Mouse (Mus musculus) spleen, postnatal 10 days (tissue): ENCODE data around the gene Fam149b.
"Not testable (repeated sequence)": the region's sequence is repeated elsewhere in the genome, so short reads cannot be mapped to it uniquely, and the experiment has no call there.

Experiments used
- DNase-seq, 2 experiments: peaks; one replicate each; pipeline ENCODE4 v3.0.0; 2021 to 2022; ENCODE audit warnings: low spot score in 2 of 2

Fam149b gene

GRCm38 (mm10) chr14:20347991-20348541 lies at the start of gene Fam149b, which contains the start of gene Ecd:
Gene Fam149b (plus strand): TSS chr14:20348162.
Gene Ecd (minus strand): TSS chr14:20348121.
- peak; percentile 91 to 92 for DNase-seq

- DNase-seq: not testable (repeated sequence)
Measured at GRCm38 (mm10) chr14:20305085-20305484, 42.9 kb upstream of the Fam149b start.

- DNase-seq: no peak
Measured at GRCm38 (mm10) chr14:20315137-20315536, 32.8 kb upstream of the Fam149b start.

GRCm38 (mm10) chr14:20319420-20319819 lies 28.5 kb upstream of the Fam149b start:
- peak; percentile 42 to 76 for DNase-seq

- DNase-seq: no peak
Measured at GRCm38 (mm10) chr14:20324196-20324595, 23.8 kb upstream of the Fam149b start.

- DNase-seq: peak in 1 of 2 experiments; percentile 57
Measured at GRCm38 (mm10) chr14:20328474-20328873, 19.5 kb upstream of the Fam149b start.

GRCm38 (mm10) chr14:20331316-20331715 lies 16.6 kb upstream of the Fam149b start:
- DNase-seq: no peak

GRCm38 (mm10) chr14:20339415-20339814 lies 8.5 kb upstream of the Fam149b start:
- no peak for DNase-seq

- peak; percentile 34 to 66 for DNase-seq
Measured at GRCm38 (mm10) chr14:20340149-20340548, 7.8 kb upstream of the Fam149b start.

- peak; percentile 19 to 76 for DNase-seq
Measured at GRCm38 (mm10) chr14:20340866-20341265, 7.1 kb upstream of the Fam149b start.

- DNase-seq: no peak
Measured at GRCm38 (mm10) chr14:20345885-20346284, 2.1 kb upstream of the Fam149b start.

GRCm38 (mm10) chr14:20347441-20347990 lies 446 bp upstream of the Fam149b start:
- no peak for DNase-seq

- DNase-seq: no peak
Measured at GRCm38 (mm10) chr14:20363230-20363629, 15.3 kb downstream of the Fam149b start.

GRCm38 (mm10) chr14:20368271-20368670 lies 20.3 kb downstream of the Fam149b start:
- DNase-seq: peak in 1 of 2 experiments; percentile 42

- peak in 1 of 2 experiments; percentile 50 for DNase-seq
Measured at GRCm38 (mm10) chr14:20370798-20371197, 22.8 kb downstream of the Fam149b start.

- DNase-seq: no peak
Measured at GRCm38 (mm10) chr14:20371854-20372253, 23.9 kb downstream of the Fam149b start.

- DNase-seq: peak in 1 of 2 experiments; percentile 38
Measured at GRCm38 (mm10) chr14:20377112-20377521, 29.2 kb downstream of the Fam149b start.

- peak; percentile 35 to 72 for DNase-seq
Measured at GRCm38 (mm10) chr14:20378313-20379061, 30.5 kb downstream of the Fam149b start.

GRCm38 (mm10) chr14:20379087-20379640 lies 31.2 kb downstream of the Fam149b start:
- no peak for DNase-seq

GRCm38 (mm10) chr14:20379753-20380430 lies 31.9 kb downstream of the Fam149b start:
- DNase-seq: peak in 1 of 2 experiments; percentile 58

GRCm38 (mm10) chr14:20388441-20389129 lies 40.6 kb downstream of the Fam149b start, which contains the start of gene Dnajc9:
Gene Dnajc9 (minus strand): TSS chr14:20388910.
- peak; percentile 98 to 99 for DNase-seq
